Mouse (Mus musculus) cerebellum, adult 2 months (tissue): ENCODE results near the gene Foxo3.

Experiments used
- CTCF ChIP-seq: fragments of 200-500 bp; IDR thresholded peaks from 2 replicates; pipeline ENCODE4 v1.5.1; 2011; ENCODE audit warnings: low read depth, mild to moderate bottlenecking, control low read depth, low read length, moderate library complexity, borderline replicate concordance; ENCODE audit not compliant: insufficient read depth
- POLR2A ChIP-seq: fragments of 200-500 bp; IDR thresholded peaks from 2 replicates; pipeline ENCODE4 v1.6.1; 2011; ENCODE audit warnings: low read length, control low read depth, borderline replicate concordance; ENCODE audit not compliant: insufficient read depth

DNA sequence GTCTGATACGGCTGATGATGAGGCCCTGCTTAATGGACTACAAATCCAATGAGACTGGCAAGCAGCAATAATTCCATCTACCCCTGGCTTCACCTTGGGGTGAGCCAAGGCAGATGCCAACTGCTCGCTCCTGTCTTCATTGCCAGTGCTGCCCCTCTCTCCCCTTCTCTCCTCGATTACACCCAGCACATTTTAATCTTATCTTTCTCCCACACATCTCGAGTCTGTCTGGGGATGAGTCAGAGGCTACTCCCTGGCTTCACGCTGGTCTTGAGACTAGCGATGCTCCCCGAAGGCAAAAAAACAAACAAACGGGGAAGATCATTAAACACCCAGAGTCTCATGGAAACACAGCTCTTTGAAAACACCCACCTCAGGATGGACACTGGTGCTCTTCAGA lies 16.0 kb downstream of the Foxo3 start:
- no peak for TF ChIP-seq CTCF
- TF ChIP-seq POLR2A: no peak
